Mouse (Mus musculus): ENCODE measurements around the gene Zc3h7b.

Zc3h7b gene

GRCm38 (mm10) chr15:81813986-81814705 lies 69.3 kb downstream of the Zc3h7b start:
- no peak for DNase-seq (ENCODE audit: low spot score in 2 of 2)

GRCm38 (mm10) chr15:81814716-81815370 lies 70.0 kb downstream of the Zc3h7b start:
- no peak for DNase-seq (ENCODE audit: low spot score in 2 of 2)

GRCm38 (mm10) chr15:81818404-81818803 lies 73.5 kb downstream of the Zc3h7b start:
- DNase-seq (ENCODE audit: low spot score in 2 of 2): no peak

- no peak for DNase-seq (ENCODE audit: low spot score in 2 of 2)
These were observed 77.8 kb downstream of the Zc3h7b start for GRCm38 (mm10) chr15:81822631-81823030.

GRCm38 (mm10) chr15:81824832-81825231 lies 80.0 kb downstream of the Zc3h7b start:
- DNase-seq (ENCODE audit: low spot score in 2 of 2): no peak

GRCm38 (mm10) chr15:81828426-81829207 lies 83.8 kb downstream of the Zc3h7b start:
- DNase-seq (ENCODE audit: low spot score in 2 of 2): no peak

- DNase-seq (ENCODE audit: low spot score in 2 of 2): no peak
These were observed 84.3 kb downstream of the Zc3h7b start for GRCm38 (mm10) chr15:81829208-81829580.

GRCm38 (mm10) chr15:81830530-81830929 lies 85.7 kb downstream of the Zc3h7b start:
- DNase-seq (ENCODE audit: low spot score in 2 of 2): no peak

- peak; percentile 86 to 88 for DNase-seq (ENCODE audit: low spot score in 2 of 2)
These were observed 86.4 kb downstream of the Zc3h7b start for GRCm38 (mm10) chr15:81831136-81831825.

GRCm38 (mm10) chr15:81832219-81832618 lies 87.4 kb downstream of the Zc3h7b start:
- no peak for DNase-seq (ENCODE audit: low spot score in 2 of 2)

GRCm38 (mm10) chr15:81833481-81833880 lies 88.6 kb downstream of the Zc3h7b start:
- DNase-seq (ENCODE audit: low spot score in 2 of 2): no peak

GRCm38 (mm10) chr15:81834171-81834841 lies 89.4 kb downstream of the Zc3h7b start:
- DNase-seq (ENCODE audit: low spot score in 2 of 2): no peak

GRCm38 (mm10) chr15:81835007-81835880 lies 90.4 kb downstream of the Zc3h7b start:
- no peak for DNase-seq (ENCODE audit: low spot score in 2 of 2)

- DNase-seq (ENCODE audit: low spot score in 2 of 2): peak; percentile 87 to 89
These were observed 91.4 kb downstream of the Zc3h7b start for GRCm38 (mm10) chr15:81836124-81836821.

GRCm38 (mm10) chr15:81836966-81837920 lies 92.4 kb downstream of the Zc3h7b start:
- no peak for DNase-seq (ENCODE audit: low spot score in 2 of 2)

- no peak for DNase-seq (ENCODE audit: low spot score in 2 of 2)
These were observed 93.8 kb downstream of the Zc3h7b start for GRCm38 (mm10) chr15:81838554-81839235.

- DNase-seq (ENCODE audit: low spot score in 2 of 2): peak; percentile 42 to 71
These were observed 94.8 kb downstream of the Zc3h7b start for GRCm38 (mm10) chr15:81839634-81840033.

- DNase-seq (ENCODE audit: low spot score in 2 of 2): no peak
These were observed 95.4 kb downstream of the Zc3h7b start for GRCm38 (mm10) chr15:81840306-81840705.

All from right cerebral cortex, adult 2 months (tissue).